Mouse (Mus musculus): ENCODE measurements around the gene Arl15. TPM values are rescaled to one million over a fixed set of nuclear protein-coding genes. Genes with fewer than 3 reads are reported as not detected.

Arl15 gene
- polyA plus RNA-seq, 1 experiment from 2014 or later, result 19.7 TPM

- ATAC-seq, result no peak
- no peak overlapping the region for H3K4me3 ChIP-seq (replicated peaks; ENCODE audit: low read length)
- H3K27me3 ChIP-seq (replicated peaks; ENCODE audit: control insufficient read depth, insufficient read depth, low read length), result no peaks in the 10 kb centered on the region
- no peak overlapping the region for H3K4me2 ChIP-seq (ENCODE audit: low read length)
- no peaks in the 10 kb centered on the region for H3K9me3 ChIP-seq (ENCODE audit: control insufficient read depth, low read length)
- no peaks in the 10 kb centered on the region for H3K36me3 ChIP-seq (ENCODE audit: control insufficient read depth, insufficient read depth)
- WGBS, result 90% methylated on average over 10 of the region's 10 CpGs
- no peak overlapping the region for H3K9ac ChIP-seq (replicated peaks; ENCODE audit: low read depth, low read length)
- H3K27ac ChIP-seq (ENCODE audit: low read length), result no peak overlapping the region
- peaks cover 4% of the 10 kb centered on the region; the same call in 1 of the 2 replicates for H3K4me1 ChIP-seq (replicated peaks; ENCODE audit: control insufficient read depth, insufficient read depth, low read length)
These were observed 68.6 kb downstream of the Arl15 start for GRCm38 (mm10) chr13:113862951-113863350.

- no peak overlapping the region for H3K4me2 ChIP-seq (ENCODE audit: low read length)
- H3K9ac ChIP-seq (replicated peaks; ENCODE audit: low read depth, low read length), result no peak overlapping the region
- no peak overlapping the region for H3K4me3 ChIP-seq (replicated peaks; ENCODE audit: low read length)
- H3K27me3 ChIP-seq (replicated peaks; ENCODE audit: control insufficient read depth, insufficient read depth, low read length), result no peaks in the 10 kb centered on the region
- H3K27ac ChIP-seq (ENCODE audit: low read length), result no peak overlapping the region
- 84% methylated on average over 10 of the region's 10 CpGs for WGBS
- H3K36me3 ChIP-seq (ENCODE audit: control insufficient read depth, insufficient read depth), result no peaks in the 10 kb centered on the region
- H3K9me3 ChIP-seq (ENCODE audit: control insufficient read depth, low read length), result no peaks in the 10 kb centered on the region
- no peak for ATAC-seq
- peaks cover 4% of the 10 kb centered on the region; the same call in 1 of the 2 replicates for H3K4me1 ChIP-seq (replicated peaks; ENCODE audit: control insufficient read depth, insufficient read depth, low read length)
These were observed 69.4 kb downstream of the Arl15 start for GRCm38 (mm10) chr13:113863688-113864087.

GRCm38 (mm10) chr13:113864278-113864677 is 70.0 kb downstream of the Arl15 start:
- Histone ChIP-seq H3K4me3 (replicated peaks; ENCODE audit: low read length) (no peak overlapping the region), H3K27ac (ENCODE audit: low read length) (no peak overlapping the region), H3K4me1 (replicated peaks; ENCODE audit: control insufficient read depth, insufficient read depth, low read length) (no peaks in the 10 kb centered on the region; the same call in 1 of the 2 replicates), H3K27me3 (replicated peaks; ENCODE audit: control insufficient read depth, insufficient read depth, low read length) (no peaks in the 10 kb centered on the region), H3K9ac (replicated peaks; ENCODE audit: low read depth, low read length) (no peak overlapping the region), H3K36me3 (ENCODE audit: control insufficient read depth, insufficient read depth) (no peaks in the 10 kb centered on the region), H3K9me3 (ENCODE audit: control insufficient read depth, low read length) (no peaks in the 10 kb centered on the region), H3K4me2 (ENCODE audit: low read length) (no peak overlapping the region)
- 61% methylated on average over 7 of the region's 7 CpGs for WGBS
- ATAC-seq, result no peak

GRCm38 (mm10) chr13:113864893-113865292 is 70.6 kb downstream of the Arl15 start:
- ATAC-seq, result no peak; the same call in 1 of the 2 replicates
- no peaks in the 10 kb centered on the region for H3K9me3 ChIP-seq (ENCODE audit: control insufficient read depth, low read length)
- no peak overlapping the region for H3K27ac ChIP-seq (ENCODE audit: low read length)
- no peaks in the 10 kb centered on the region for H3K36me3 ChIP-seq (ENCODE audit: control insufficient read depth, insufficient read depth)
- no peaks in the 10 kb centered on the region for H3K27me3 ChIP-seq (replicated peaks; ENCODE audit: control insufficient read depth, insufficient read depth, low read length)
- H3K9ac ChIP-seq (replicated peaks; ENCODE audit: low read depth, low read length), result no peak overlapping the region
- H3K4me1 ChIP-seq (replicated peaks; ENCODE audit: control insufficient read depth, insufficient read depth, low read length), result no peaks in the 10 kb centered on the region; the same call in 1 of the 2 replicates
- 60% methylated on average over 1 of the region's 1 CpGs for WGBS
- H3K4me2 ChIP-seq (ENCODE audit: low read length), result no peak overlapping the region
- H3K4me3 ChIP-seq (replicated peaks; ENCODE audit: low read length), result no peak overlapping the region

GRCm38 (mm10) chr13:113865378-113865777 is 71.1 kb downstream of the Arl15 start:
- H3K27ac ChIP-seq (ENCODE audit: low read length), result no peak overlapping the region

GRCm38 (mm10) chr13:113865806-113866205 is 71.5 kb downstream of the Arl15 start:
- no peaks in the 10 kb centered on the region for H3K36me3 ChIP-seq (ENCODE audit: control insufficient read depth, insufficient read depth)
- H3K27me3 ChIP-seq (replicated peaks; ENCODE audit: control insufficient read depth, insufficient read depth, low read length), result no peaks in the 10 kb centered on the region
- H3K4me1 ChIP-seq (replicated peaks; ENCODE audit: control insufficient read depth, insufficient read depth, low read length), result no peaks in the 10 kb centered on the region; the same call in 1 of the 2 replicates
- H3K4me2 ChIP-seq (ENCODE audit: low read length), result no peak overlapping the region
- 34% methylated on average over 7 of the region's 7 CpGs for WGBS
- H3K27ac ChIP-seq (ENCODE audit: low read length), result no peak overlapping the region
- H3K9ac ChIP-seq (replicated peaks; ENCODE audit: low read depth, low read length), result no peak overlapping the region
- H3K9me3 ChIP-seq (ENCODE audit: control insufficient read depth, low read length), result no peaks in the 10 kb centered on the region
- ATAC-seq, result no peak
- no peak overlapping the region for H3K4me3 ChIP-seq (replicated peaks; ENCODE audit: low read length)

More at GRCm38 (mm10) chr13:113865378-113865777, 71.1 kb downstream of the Arl15 start:
- no peak for ATAC-seq
- H3K27me3 ChIP-seq (replicated peaks; ENCODE audit: control insufficient read depth, insufficient read depth, low read length), result no peaks in the 10 kb centered on the region
- no peak overlapping the region for H3K4me3 ChIP-seq (replicated peaks; ENCODE audit: low read length)
- no peak overlapping the region for H3K9ac ChIP-seq (replicated peaks; ENCODE audit: low read depth, low read length)
- H3K4me2 ChIP-seq (ENCODE audit: low read length), result no peak overlapping the region
- H3K9me3 ChIP-seq (ENCODE audit: control insufficient read depth, low read length), result no peaks in the 10 kb centered on the region
- 70% methylated on average over 6 of the region's 6 CpGs for WGBS
- no peaks in the 10 kb centered on the region; the same call in 1 of the 2 replicates for H3K4me1 ChIP-seq (replicated peaks; ENCODE audit: control insufficient read depth, insufficient read depth, low read length)
- no peaks in the 10 kb centered on the region for H3K36me3 ChIP-seq (ENCODE audit: control insufficient read depth, insufficient read depth)

- no peaks in the 10 kb centered on the region for H3K27me3 ChIP-seq (replicated peaks; ENCODE audit: control insufficient read depth, insufficient read depth, low read length)
- ATAC-seq, result no peak
- H3K36me3 ChIP-seq (ENCODE audit: control insufficient read depth, insufficient read depth), result no peaks in the 10 kb centered on the region
- no peaks in the 10 kb centered on the region for H3K4me1 ChIP-seq (replicated peaks; ENCODE audit: control insufficient read depth, insufficient read depth, low read length)
- 98% methylated on average over 2 of the region's 2 CpGs for WGBS
- no peak overlapping the region for H3K4me3 ChIP-seq (replicated peaks; ENCODE audit: low read length)
- no peak overlapping the region for H3K9ac ChIP-seq (replicated peaks; ENCODE audit: low read depth, low read length)
- no peak overlapping the region for H3K4me2 ChIP-seq (ENCODE audit: low read length)
- no peak overlapping the region for H3K27ac ChIP-seq (ENCODE audit: low read length)
- no peaks in the 10 kb centered on the region for H3K9me3 ChIP-seq (ENCODE audit: control insufficient read depth, low read length)
These were observed 73.4 kb downstream of the Arl15 start for GRCm38 (mm10) chr13:113867736-113868135.

- peak; percentile 68 for ATAC-seq
- H3K27ac ChIP-seq (ENCODE audit: low read length), result no peak overlapping the region
- H3K4me1 ChIP-seq (replicated peaks; ENCODE audit: control insufficient read depth, insufficient read depth, low read length), result no peaks in the 10 kb centered on the region
- no peaks in the 10 kb centered on the region for H3K9me3 ChIP-seq (ENCODE audit: control insufficient read depth, low read length)
- H3K36me3 ChIP-seq (ENCODE audit: control insufficient read depth, insufficient read depth), result no peaks in the 10 kb centered on the region
- H3K9ac ChIP-seq (replicated peaks; ENCODE audit: low read depth, low read length), result no peak overlapping the region
- no peak overlapping the region for H3K4me3 ChIP-seq (replicated peaks; ENCODE audit: low read length)
- no peaks in the 10 kb centered on the region for H3K27me3 ChIP-seq (replicated peaks; ENCODE audit: control insufficient read depth, insufficient read depth, low read length)
- no peak overlapping the region for H3K4me2 ChIP-seq (ENCODE audit: low read length)
- 72% methylated on average over 20 of the region's 20 CpGs for WGBS
These were observed 75.2 kb downstream of the Arl15 start for GRCm38 (mm10) chr13:113869212-113870205.

- no peaks in the 10 kb centered on the region for H3K4me1 ChIP-seq (replicated peaks; ENCODE audit: control insufficient read depth, insufficient read depth, low read length)
- H3K27me3 ChIP-seq (replicated peaks; ENCODE audit: control insufficient read depth, insufficient read depth, low read length), result no peaks in the 10 kb centered on the region
- H3K36me3 ChIP-seq (ENCODE audit: control insufficient read depth, insufficient read depth), result no peaks in the 10 kb centered on the region
- H3K9ac ChIP-seq (replicated peaks; ENCODE audit: low read depth, low read length), result no peak overlapping the region
- no peaks in the 10 kb centered on the region for H3K9me3 ChIP-seq (ENCODE audit: control insufficient read depth, low read length)
- H3K27ac ChIP-seq (ENCODE audit: low read length), result no peak overlapping the region
- 89% methylated on average over 15 of the region's 15 CpGs for WGBS
- no peak overlapping the region for H3K4me2 ChIP-seq (ENCODE audit: low read length)
- no peak overlapping the region for H3K4me3 ChIP-seq (replicated peaks; ENCODE audit: low read length)
- no peak for ATAC-seq
These were observed 76.1 kb downstream of the Arl15 start for GRCm38 (mm10) chr13:113870403-113870802.
